Mouse (Mus musculus): Measurements from ENCODE around the gene Adipoq.
A peak's percentile ranks its signal among the peaks of the same experiment; 100 is the strongest.

Gene Adipoq

GRCm38 (mm10) chr16:23114339-23115171 is 31.8 kb upstream of the Adipoq start:
- DNase-seq (ENCODE audit: low read depth), result no peak

- DNase-seq (ENCODE audit: low read depth), result no peak
Observed at GRCm38 (mm10) chr16:23115486-23115885, 30.9 kb upstream of the Adipoq start.

DNA sequence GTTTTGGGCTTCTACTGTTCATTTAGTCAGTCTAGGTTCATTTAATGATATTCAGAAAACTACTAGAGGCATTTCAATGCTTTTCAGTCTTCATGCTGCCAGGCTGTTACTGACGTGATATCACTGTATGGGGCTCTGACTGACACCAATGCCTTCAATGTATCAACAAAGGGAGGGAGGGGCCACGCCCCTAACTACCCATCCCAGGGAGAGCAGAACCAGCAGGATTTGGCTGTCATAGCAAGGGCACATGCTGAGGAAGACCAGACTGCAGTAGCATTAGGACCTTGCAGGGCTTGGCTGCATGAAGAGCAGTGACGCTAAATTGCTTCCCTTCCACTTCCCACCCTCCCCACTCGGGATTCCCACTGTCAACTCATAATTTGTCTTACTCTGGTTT is 29.2 kb upstream of the Adipoq start:
- no peak for DNase-seq (ENCODE audit: low read depth)

- DNase-seq (ENCODE audit: low read depth), result no peak
Observed at GRCm38 (mm10) chr16:23122446-23122845, 23.9 kb upstream of the Adipoq start.

DNA sequence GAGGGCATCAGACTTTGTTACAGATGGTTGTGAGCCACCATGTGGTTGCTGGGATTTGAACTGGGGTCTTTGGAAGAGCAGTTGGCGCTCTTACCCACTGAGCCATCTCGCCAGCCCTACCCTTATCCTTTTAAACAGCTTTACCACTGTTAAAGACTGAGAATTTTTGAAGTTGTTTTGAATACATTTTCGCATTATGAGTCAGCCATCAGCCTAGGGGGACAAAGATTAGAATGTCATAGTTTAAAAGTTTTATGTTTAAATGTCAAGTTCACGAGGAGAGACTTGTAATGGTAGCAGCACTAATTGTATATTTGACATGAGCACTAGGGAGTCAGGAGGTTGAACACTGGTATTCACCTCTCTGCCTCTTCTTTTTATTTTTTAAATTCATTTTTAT is 23.2 kb upstream of the Adipoq start:
- DNase-seq (ENCODE audit: low read depth), result no peak

DNA sequence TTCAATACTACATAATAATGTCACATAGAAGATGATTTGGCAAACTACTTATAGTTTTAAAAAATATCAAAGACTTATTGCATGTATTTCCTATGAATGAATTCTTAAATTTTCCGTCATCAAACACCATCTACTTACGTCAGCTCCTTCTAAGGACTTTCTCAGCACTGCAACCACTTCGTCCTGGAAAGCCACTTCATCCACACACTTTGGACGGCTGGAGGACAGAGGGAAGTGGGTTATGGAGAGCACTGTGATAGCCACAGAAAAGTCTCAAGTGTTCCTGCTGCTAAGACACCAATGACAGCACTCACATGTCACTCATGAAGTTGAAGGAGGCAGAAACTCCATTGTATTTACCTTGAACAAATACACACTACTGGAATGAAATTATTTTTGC is 21.9 kb upstream of the Adipoq start:
- no peak for DNase-seq (ENCODE audit: low read depth)

DNA sequence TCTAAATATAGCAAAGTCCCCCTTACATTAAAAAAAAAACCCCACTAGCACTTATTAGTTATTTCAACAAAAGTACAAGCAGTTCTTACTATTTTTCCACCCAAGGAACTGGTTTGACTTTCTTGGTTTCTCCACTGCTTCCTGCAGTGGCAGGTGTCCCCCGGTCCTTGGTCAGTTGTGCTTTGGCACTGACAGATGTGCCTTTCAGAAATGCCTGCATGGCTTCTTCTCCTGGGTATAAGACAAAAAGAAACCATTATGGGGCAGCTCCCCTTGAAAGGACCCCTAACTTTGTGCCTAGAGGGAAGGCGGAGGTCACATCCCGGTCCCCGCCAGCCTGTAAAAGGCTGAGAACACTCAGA is 19.0 kb upstream of the Adipoq start:
- no peak for DNase-seq (ENCODE audit: low read depth)

DNA sequence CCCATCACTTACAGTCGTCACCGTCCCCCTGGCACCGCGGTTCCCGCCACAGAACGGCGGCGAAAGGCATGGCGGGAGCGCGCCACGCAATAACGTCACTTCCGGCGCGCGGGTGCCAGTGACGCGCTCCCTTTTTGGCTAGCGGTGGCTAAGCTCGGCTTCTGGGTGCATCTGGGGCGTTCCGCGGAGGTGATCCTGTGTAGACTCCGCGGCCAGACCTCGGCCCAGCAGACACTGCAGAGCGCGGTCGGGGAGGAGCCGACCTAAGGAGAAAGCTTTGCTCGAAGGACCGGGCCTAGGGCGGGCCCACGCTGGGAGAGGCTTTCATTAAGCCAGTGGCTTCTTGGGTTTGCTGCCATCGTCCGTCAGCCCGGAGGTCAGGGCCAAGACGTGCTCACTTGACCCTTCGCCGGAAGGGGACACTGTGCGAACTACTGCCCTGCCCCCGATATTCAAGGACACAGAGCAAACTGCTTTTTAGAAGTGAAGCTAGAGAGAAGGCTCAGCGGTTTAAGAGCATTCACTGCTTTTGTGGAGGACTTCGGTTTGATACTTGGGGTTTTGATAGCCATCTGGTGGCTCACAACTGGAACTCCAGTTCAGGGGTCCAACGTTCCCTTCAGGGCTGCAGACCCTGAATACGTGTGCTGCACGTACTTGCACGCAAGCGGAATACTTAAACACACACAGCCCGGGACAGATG is 18.5 kb upstream of the Adipoq start, which contains the start of gene Rfc4:
Gene Rfc4, minus strand, starts transcription at position 65 of the 703 bp plus-strand sequence.
- DNase-seq (ENCODE audit: low read depth), result peak; percentile 80

DNA sequence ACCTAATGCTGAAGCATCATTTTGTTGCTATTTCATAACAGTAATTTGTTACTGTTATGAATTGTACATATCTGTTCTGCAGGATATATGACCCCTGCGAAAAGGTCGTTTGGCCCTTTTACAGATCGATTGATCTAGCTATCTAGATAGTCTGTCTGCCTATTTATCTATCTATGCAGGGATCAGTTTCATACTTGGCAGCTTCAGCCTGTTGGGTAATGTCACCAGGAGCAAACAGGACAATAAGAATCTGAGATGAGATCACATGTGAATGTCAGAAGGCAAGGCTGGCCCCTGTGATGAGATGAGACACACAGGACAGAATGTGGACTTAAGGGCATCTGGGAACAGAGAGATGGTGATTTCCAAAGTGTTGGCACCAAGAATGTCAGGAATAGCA is 16.0 kb upstream of the Adipoq start:
- no peak for DNase-seq (ENCODE audit: low read depth)

DNA sequence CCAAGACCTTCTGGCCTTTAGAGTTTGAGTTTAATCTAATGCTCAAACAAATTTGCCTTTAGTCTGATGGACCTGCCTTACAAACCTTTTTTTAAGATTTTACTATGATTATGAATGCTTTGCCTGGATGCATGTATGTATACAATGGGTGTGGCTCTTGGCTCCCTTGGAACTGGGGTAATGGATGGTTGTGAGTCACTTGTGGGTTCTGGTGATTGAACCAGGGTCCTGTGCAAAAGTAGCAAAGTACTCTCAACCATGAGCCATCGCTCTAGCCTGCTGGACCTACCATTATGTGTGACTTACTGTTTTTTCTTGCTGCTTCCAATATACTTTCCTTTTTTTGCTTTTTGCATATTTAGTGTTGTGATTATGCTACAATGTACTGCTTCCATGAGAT is 14.0 kb upstream of the Adipoq start:
- no peak for DNase-seq (ENCODE audit: low read depth)

DNA sequence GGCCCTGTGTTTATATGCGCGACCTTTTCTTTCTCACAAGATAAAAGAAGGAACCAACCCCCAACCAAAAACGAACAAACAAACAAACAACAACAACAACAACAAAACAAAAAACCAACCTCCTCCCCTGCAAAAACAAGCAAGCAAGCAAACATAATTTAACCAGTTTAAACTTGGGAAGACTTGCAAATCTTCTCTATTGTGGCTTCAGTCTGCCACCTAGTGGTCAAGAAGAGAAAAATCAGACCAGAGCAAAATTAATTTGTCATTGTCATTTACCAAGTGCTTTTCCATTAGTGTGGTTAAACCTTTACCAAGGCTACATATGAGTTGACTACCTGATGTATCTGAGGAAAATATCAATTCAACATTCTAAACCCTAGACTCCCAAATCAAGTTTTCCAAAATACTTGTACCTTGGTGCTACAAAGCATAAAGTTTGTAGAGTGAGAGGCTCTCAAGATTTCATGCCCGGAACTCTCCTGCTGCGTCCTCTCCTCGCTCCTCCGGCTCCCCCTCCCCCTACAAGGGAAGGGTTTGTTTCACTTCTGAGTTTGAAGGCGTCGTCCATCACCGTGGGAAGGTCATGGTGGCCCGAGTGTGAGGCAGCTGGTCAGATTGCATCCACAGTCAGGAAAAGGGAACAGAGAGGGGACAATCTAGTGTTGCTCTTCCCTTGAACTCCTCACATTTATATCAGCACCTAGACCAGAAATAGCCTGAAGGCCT is 10.8 kb upstream of the Adipoq start:
- DNase-seq (ENCODE audit: low read depth), result no peak

- no peak for DNase-seq (ENCODE audit: low read depth)
Observed at GRCm38 (mm10) chr16:23136406-23136970, 9.8 kb upstream of the Adipoq start.

- DNase-seq (ENCODE audit: low read depth), result no peak
Observed at GRCm38 (mm10) chr16:23140911-23141310, 5.4 kb upstream of the Adipoq start.

DNA sequence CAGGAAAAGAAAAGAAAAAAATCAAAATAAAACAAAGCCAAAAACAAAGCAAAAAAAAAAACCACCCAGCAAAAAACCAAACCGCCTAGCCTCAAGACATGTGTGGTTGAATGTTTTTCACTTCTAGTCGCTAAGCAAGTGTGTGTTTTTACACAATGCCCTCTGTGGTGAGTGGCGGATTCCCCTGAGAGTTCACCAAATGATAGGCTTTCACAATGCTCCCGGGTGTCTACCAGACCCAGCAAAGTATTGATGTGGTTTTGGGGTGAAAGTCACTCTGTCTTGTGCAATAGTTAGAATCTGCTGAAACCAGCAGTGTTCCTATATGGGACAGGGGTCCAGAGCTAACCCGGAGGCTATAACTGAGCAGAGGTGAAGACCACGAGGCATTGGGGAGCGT is 2.0 kb upstream of the Adipoq start:
- no peak for DNase-seq (ENCODE audit: low read depth)

- no peak for DNase-seq (ENCODE audit: low read depth)
Observed at GRCm38 (mm10) chr16:23145211-23145610, 1.1 kb upstream of the Adipoq start.

GRCm38 (mm10) chr16:23148936-23149335 is 2.6 kb downstream of the Adipoq start:
- no peak for DNase-seq (ENCODE audit: low read depth)

GRCm38 (mm10) chr16:23149396-23149795 is 3.1 kb downstream of the Adipoq start:
- no peak for DNase-seq (ENCODE audit: low read depth)

DNA sequence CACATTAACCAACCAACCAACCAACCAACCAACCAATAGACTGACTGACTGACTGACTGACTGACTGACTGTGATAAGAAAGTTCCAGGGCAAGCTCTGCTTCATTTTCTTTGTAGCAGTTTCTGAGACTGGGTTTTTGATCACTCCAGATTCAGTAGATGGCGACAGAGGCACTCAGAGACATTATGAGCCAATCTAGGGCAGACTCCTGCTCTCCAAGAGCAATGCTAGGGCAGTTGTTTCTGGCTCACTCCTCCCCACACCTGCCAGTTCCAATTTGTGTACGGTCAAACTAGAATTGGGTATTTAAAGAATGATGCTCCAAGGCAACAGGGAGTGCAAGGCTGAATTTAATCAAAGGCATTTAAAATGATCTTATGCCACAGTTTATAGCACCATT is 5.1 kb downstream of the Adipoq start:
- no peak for DNase-seq (ENCODE audit: low read depth)

GRCm38 (mm10) chr16:23154261-23154660 is 7.9 kb downstream of the Adipoq start:
- DNase-seq (ENCODE audit: low read depth), result no peak

GRCm38 (mm10) chr16:23157013-23157412 is 10.7 kb downstream of the Adipoq start:
- no peak for DNase-seq (ENCODE audit: low read depth)

DNA sequence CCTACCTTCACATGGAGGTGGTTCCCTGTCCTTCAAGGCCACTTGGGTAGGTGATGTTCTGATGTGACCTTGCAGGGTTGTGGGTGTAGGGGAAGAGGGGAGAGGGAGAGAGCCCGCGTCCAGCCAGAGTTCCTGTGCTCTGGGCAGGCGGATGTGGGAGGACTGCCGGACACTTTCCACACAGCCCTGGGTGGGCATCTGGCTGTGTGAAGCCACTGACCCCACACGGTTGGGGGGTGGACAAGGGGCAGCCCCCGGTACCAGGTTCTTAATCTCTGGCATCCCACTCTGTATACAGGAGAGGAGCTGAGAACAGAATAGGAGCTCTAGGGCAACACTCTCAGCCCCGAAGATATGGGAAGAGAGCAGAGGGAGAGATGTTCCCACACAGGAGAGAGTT is 12.0 kb downstream of the Adipoq start:
- no peak for DNase-seq (ENCODE audit: low read depth)

DNA sequence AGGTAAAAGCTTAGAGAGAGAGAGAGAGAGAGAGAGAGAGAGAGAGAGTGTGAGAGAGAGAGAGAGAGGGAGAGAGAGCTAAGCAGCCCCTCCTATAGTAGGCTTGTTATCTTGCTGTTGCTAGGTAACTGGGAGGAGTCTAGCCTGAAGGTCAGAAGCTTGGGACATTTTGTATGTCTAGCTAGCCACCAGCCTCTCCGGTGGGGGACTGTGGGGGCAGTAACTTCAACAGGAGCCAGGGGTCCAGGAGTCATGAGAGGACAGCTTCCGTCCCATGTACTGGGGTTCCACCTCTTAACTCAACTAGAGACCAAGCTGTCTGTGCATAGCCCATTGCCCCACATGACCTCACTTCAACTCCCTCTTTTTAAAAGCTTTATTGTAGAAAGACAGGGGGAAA is 12.6 kb downstream of the Adipoq start:
- DNase-seq (ENCODE audit: low read depth), result no peak

DNA sequence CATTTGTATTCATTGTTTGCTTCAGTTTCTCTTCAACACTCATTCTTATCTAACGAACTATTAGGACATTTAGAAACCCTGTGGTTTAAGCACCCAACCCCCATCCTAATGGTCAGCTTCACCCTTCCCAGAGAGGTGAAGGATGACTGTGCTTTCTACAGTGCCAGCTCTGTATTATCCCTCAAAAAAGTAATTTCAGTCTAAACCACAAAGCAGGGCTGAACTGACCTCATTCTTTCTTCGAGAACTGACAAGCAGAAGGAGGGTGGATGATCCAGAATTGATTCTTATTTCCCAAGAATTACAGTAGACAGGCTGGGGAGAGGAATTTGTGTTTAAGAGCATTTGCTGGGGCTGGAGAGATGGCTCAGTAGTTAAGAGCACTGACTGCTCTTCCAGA is 13.4 kb downstream of the Adipoq start:
- DNase-seq (ENCODE audit: low read depth), result no peak

All from c-Kit-positive CD71-positive TER-119-negative erythroid progenitor cells, embryonic 14.5 days (primary cell).